Mouse (Mus musculus): Measurements from ENCODE around the gene Fn3krp. TPM values are rescaled to one million over a fixed set of nuclear protein-coding genes. Genes with fewer than 3 reads are reported as not detected.

Gene Fn3krp
- total and polyA plus RNA-seq, 2 experiments from 2014 or later, result 9.0 to 22.4 TPM

DNA sequence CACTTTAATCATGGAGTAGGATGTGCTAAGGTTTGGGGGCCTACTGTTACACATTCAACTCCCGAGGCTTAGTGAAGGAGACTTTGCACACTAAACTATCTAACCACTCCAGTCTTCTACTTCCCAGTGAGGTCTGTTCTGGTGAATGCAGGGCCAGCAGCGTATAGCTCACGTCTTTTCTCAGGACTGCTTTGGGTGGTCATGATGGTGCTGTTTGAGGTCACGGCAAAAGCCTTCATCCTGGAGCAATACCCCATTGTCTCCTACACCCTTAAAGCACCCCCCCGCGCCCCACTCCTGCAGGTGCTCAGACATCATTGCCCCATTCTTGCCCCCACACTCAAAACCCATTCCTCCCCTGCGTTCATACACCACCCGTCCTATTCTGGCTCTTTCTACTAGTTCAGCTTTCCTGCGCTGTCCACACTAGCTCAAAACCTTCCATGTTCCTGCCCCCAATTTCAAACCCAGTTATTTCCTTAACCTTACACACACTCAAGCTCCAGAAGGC lies 30.1 kb downstream of the Fn3krp start:
- Histone ChIP-seq H3K4me2 (ENCODE audit: low read depth, low read length, poor library complexity, severe bottlenecking) (peak overlapping the region; percentile 66), H3K36me3 (ENCODE audit: insufficient read depth, low read length) (peaks cover 3% of the 10 kb centered on the region; the same call in 1 of the 2 replicates), H3K9me3 (ENCODE audit: low read length) (no peaks in the 10 kb centered on the region), H3K9ac (replicated peaks; ENCODE audit: low read length, poor library complexity, severe bottlenecking) (no peak overlapping the region; the same call in 1 of the 2 replicates), H3K4me3 (ENCODE audit: low read depth, low read length) (peak overlapping the region; percentile 91), H3K4me1 (ENCODE audit: insufficient read depth, low read length) (peaks cover 5% of the 10 kb centered on the region; the same call in 1 of the 2 replicates), H3K27me3 (ENCODE audit: insufficient read depth, low read length) (no peaks in the 10 kb centered on the region), H3K27ac (ENCODE audit: low read depth, low read length) (peak overlapping the region; percentile 57)
- WGBS, result 22% methylated on average over 9 of the region's 9 CpGs
- TF ChIP-seq CTCF (IDR thresholded peaks at IDR 0.05), result no peak
- DNase-seq (ENCODE audit: low spot score), result no peak
- ATAC-seq (ENCODE audit: low FRiP score), result peak; percentile 63; the same call in 1 of the 2 replicates

GRCm38 (mm10) chr11:121451753-121452635 lies 30.8 kb downstream of the Fn3krp start, which contains the start of gene Tbcd:
TSS of gene Tbcd (plus strand) at chr11:121451949.
- Histone ChIP-seq H3K4me3 (ENCODE audit: low read depth, low read length) (peak within 1 kb of the TSS; percentile 91), H3K27me3 (ENCODE audit: insufficient read depth, low read length) (no peaks in the 10 kb centered on the region), H3K4me2 (ENCODE audit: low read depth, low read length, poor library complexity, severe bottlenecking) (peak within 1 kb of the TSS; percentile 66), H3K27ac (ENCODE audit: low read depth, low read length) (peak within 1 kb of the TSS; percentile 80), H3K4me1 (ENCODE audit: insufficient read depth, low read length) (peaks cover 5% of the 10 kb centered on the region; the same call in 1 of the 2 replicates), H3K36me3 (ENCODE audit: insufficient read depth, low read length) (peaks cover 3% of the 10 kb centered on the region; the same call in 1 of the 2 replicates), H3K9ac (replicated peaks; ENCODE audit: low read length, poor library complexity, severe bottlenecking) (peak within 1 kb of the TSS; percentile 80), H3K9me3 (ENCODE audit: low read length) (no peaks in the 10 kb centered on the region)
- WGBS, result under 1% methylated on average over 58 of the region's 58 CpGs
- TF ChIP-seq CTCF (IDR thresholded peaks at IDR 0.05), result peak; percentile 45
- DNase-seq (ENCODE audit: low spot score) (peak; percentile 95), ATAC-seq (ENCODE audit: low FRiP score) (peak; percentile 91)

DNA sequence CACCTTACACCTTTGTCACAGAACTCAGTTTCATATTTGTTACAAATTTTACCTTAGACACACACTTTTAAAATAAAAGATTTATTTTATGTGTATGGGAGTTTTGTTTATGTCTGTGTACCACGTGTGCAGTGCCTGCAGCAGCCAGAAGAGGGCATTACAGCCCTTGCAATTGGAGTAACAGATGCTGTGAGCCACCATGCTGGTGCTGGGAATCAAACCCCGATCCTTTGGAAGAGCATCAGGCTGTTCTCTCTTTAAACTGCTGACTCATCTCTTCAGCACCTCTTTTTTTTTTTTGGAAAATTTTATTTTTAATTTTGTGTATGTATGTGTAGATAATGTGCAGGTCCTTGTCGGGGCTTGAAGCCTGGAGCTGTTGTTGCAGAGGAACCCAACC lies 36.7 kb downstream of the Fn3krp start:
- Histone ChIP-seq H3K36me3 (ENCODE audit: insufficient read depth, low read length) (peaks cover 34% of the 10 kb centered on the region), H3K9me3 (ENCODE audit: low read length) (no peaks in the 10 kb centered on the region), H3K4me3 (ENCODE audit: low read depth, low read length) (no peak overlapping the region), H3K27me3 (ENCODE audit: insufficient read depth, low read length) (no peaks in the 10 kb centered on the region), H3K4me2 (ENCODE audit: low read depth, low read length, poor library complexity, severe bottlenecking) (no peak overlapping the region), H3K27ac (ENCODE audit: low read depth, low read length) (no peak overlapping the region), H3K4me1 (ENCODE audit: insufficient read depth, low read length) (peaks cover 2% of the 10 kb centered on the region; the same call in 1 of the 2 replicates), H3K9ac (replicated peaks; ENCODE audit: low read length, poor library complexity, severe bottlenecking) (no peak overlapping the region)
- TF ChIP-seq CTCF (IDR thresholded peaks at IDR 0.05), result peak; percentile 31
- no peak for DNase-seq (ENCODE audit: low spot score)
- WGBS, result 92% methylated on average over 3 of the region's 3 CpGs
- no peak for ATAC-seq (ENCODE audit: low FRiP score)

DNA sequence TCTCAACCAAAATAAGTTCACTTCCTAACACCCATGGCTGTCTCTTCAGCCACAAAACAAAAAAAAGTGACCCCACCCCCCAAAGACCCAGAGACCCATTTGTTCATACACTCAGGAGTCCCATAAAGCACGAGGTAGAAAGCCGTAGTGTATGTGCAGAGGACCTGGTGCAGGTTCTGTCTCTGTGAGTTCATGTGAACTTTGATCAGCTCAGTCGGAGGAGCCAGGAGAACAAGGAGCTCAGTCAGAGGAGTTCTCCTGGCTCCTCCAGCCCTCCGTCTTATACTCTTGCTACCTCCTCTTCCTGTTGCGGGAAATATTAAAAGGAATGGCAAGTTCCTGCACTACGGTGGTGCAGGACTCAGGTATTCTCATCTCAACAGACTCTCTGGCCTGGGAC lies 46.2 kb downstream of the Fn3krp start:
- DNase-seq (ENCODE audit: low spot score), result no peak
- peaks cover 27% of the 10 kb centered on the region for H3K36me3 ChIP-seq (ENCODE audit: insufficient read depth, low read length)
- no peak overlapping the region for H3K27ac ChIP-seq (ENCODE audit: low read depth, low read length)
- TF ChIP-seq CTCF (IDR thresholded peaks at IDR 0.05), result no peak
- no peak overlapping the region for H3K4me2 ChIP-seq (ENCODE audit: low read depth, low read length, poor library complexity, severe bottlenecking)
- no peaks in the 10 kb centered on the region for H3K27me3 ChIP-seq (ENCODE audit: insufficient read depth, low read length)
- no peak overlapping the region for H3K4me3 ChIP-seq (ENCODE audit: low read depth, low read length)
- ATAC-seq (ENCODE audit: low FRiP score), result no peak
- no peak overlapping the region for H3K9ac ChIP-seq (replicated peaks; ENCODE audit: low read length, poor library complexity, severe bottlenecking)
- H3K4me1 ChIP-seq (ENCODE audit: insufficient read depth, low read length), result no peaks in the 10 kb centered on the region
- WGBS, result 99% methylated on average over 6 of the region's 6 CpGs
- no peaks in the 10 kb centered on the region for H3K9me3 ChIP-seq (ENCODE audit: low read length)

DNA sequence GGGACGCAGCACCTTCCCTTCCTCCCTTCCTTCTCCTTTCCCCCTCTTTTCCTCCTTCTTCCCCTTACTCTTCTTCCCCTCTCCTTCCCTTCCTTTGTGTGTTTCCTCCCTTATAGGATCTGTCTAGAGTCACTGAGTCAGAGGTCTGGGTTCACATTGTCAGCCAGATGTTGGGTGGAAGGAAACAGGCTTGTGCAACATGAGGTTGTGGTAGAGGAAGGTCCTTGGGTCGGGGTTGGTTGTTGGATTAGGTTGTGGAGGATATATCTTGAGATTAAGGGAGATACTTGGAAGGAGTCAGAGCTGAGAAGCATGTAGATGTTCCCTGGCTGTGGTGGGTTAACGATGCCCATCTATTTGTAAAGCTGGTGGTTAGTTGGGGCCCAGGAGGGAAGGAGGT lies 53.6 kb downstream of the Fn3krp start:
- no peaks in the 10 kb centered on the region for H3K4me1 ChIP-seq (ENCODE audit: insufficient read depth, low read length)
- no peak overlapping the region for H3K9ac ChIP-seq (replicated peaks; ENCODE audit: low read length, poor library complexity, severe bottlenecking)
- ATAC-seq (ENCODE audit: low FRiP score) (no peak), DNase-seq (ENCODE audit: low spot score) (no peak)
- H3K27ac ChIP-seq (ENCODE audit: low read depth, low read length), result no peak overlapping the region
- no peaks in the 10 kb centered on the region for H3K27me3 ChIP-seq (ENCODE audit: insufficient read depth, low read length)
- no peak overlapping the region for H3K4me3 ChIP-seq (ENCODE audit: low read depth, low read length)
- TF ChIP-seq CTCF (IDR thresholded peaks at IDR 0.05), result no peak
- peaks cover 5% of the 10 kb centered on the region for H3K36me3 ChIP-seq (ENCODE audit: insufficient read depth, low read length)
- WGBS, result 88% methylated on average over 3 of the region's 3 CpGs
- H3K9me3 ChIP-seq (ENCODE audit: low read length), result no peaks in the 10 kb centered on the region
- no peak overlapping the region for H3K4me2 ChIP-seq (ENCODE audit: low read depth, low read length, poor library complexity, severe bottlenecking)
